Mouse (Mus musculus) megakaryocyte, embryonic 14.5 days (primary cell): ENCODE data around the gene Epha4.

Experiments
- FLI1 ChIP-seq: IDR thresholded peaks from 2 replicates; pipeline ENCODE4 v1.6.1; 2012; ENCODE audit warnings: low read length, inconsistent platforms, mixed read lengths
- GATA1 ChIP-seq: IDR thresholded peaks from 3 replicates; pipeline ENCODE4 v1.6.1; 2012; ENCODE audit warnings: mixed read lengths, low read length, inconsistent platforms, borderline replicate concordance

- no peak for TF ChIP-seq GATA1
- TF ChIP-seq FLI1 = no peak
Observed at GRCm38 (mm10) chr1:77513959-77514324, 946 bp downstream of the Epha4 start.
